Mouse (Mus musculus) liver, adult 2 months (tissue): ENCODE data around the gene Krt78.

ENCODE experiments used
- CTCF ChIP-seq: fragments of 200-500 bp; IDR thresholded peaks from 2 replicates; pipeline ENCODE4 v1.5.1; 2011; ENCODE audit warnings: low read depth, low read length, control low read depth
- POLR2A ChIP-seq: fragments of 200-500 bp; IDR thresholded peaks from 2 replicates; pipeline ENCODE4 v1.6.1; 2011; ENCODE audit warnings: low read length, control low read depth; ENCODE audit not compliant: insufficient read depth; ENCODE audit errors: extremely low read depth

DNA sequence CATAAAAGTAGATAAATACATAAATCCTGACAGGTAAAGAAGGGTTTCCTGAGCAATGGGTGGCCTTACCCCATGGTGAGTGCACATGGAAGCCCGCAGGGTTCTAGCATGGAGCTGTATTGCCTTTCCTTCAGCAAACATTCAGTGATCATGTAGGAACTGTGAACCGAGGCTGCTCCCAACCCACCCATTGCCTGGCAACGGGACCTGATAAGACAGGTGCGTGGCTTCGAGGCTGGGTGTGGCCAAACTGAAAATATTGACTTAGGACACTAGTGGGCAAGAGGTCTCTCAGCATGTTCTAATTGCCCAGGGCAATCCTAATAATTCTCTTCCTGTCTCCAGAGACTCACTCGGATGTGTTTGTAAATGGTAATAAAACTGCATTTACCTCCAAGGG, 40.3 kb upstream of the Krt78 start:
- TF ChIP-seq POLR2A (no peak), CTCF (no peak)
